Mouse (Mus musculus) 3134 (cell line): ENCODE measurements around the gene Wwox.
A peak's percentile ranks its signal among the peaks of the same experiment; 100 is the strongest.

ENCODE experiments used
- DNase-seq: peaks from one replicate; pipeline ENCODE4 v3.0.0-alpha.2; 2011; ENCODE audit warnings: low spot score; ENCODE audit not compliant: insufficient read length; ENCODE audit errors: extremely low read depth

The Wwox gene

DNA sequence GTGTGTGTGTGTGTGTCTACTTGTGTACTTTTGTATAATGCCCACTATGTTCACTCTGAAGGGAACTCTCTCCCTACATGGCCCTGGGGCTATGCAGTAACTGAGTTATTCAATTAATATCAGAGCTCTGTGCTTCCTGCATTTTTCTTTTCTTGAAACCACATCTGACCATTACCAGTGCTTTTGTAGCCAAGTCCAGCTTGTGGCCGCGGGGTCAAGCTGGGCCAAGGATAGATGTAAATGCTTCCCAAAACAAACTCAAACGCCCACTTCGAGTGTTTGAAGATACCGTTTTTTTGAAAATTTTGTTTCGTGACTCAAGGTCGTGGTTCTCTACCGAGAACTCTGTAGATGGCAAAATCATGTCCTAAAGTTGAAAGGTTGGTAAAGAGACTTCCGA is 337.2 kb downstream of the Wwox start:
- DNase-seq, result peak; percentile 43

DNA sequence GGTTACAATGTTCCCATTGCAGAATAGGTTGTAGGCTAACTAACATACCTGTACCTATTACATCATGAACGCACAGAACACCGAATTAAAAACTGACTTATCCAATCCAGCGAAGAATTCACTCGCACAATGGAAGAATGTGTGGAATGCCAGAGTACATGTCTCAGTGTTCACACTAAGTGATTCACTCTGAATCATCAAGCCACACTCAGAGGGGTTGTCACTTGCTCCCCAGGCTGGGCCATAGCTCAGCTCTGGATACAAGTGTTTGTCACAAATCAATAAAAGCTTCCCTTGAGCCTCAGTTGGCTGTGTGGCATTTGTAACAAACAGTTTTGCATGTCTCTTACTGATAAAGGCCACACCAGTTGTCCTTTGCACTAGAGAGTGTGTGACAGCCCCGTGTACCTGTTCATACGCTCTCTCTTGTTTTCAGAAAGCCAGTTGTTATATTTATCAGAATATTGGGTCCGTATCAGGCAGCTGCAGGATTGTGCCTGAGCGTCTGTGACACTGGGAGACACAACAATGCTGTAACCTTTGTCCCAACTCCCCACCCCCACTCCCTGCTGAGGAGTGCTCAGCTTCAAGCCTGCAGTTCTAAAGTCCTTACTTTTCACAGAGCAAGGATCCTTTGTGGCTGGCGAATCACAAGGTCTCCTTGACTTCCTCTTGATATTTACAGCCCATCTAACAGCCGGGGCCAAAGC is 338.0 kb downstream of the Wwox start:
- DNase-seq, result peak; percentile 43

DNA sequence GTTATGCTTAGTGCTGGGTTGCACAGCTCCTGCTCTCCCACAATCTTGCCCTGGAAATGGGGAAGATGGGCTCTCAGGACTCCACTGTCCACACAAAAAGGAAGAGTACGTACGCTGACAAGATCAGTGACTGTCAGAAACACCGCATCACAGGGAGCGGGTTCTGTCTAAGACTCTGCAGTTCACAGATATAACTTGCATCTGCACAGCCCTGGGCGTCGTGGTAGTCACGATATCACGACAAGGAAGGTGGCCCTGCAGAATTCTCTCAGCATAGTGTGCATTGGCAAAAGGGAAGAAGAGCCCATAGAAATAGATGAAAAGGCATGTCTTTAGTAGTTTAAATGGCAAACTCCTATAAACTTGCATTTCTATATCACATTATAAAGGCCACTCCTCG is 339.5 kb downstream of the Wwox start:
- no peak for DNase-seq

DNA sequence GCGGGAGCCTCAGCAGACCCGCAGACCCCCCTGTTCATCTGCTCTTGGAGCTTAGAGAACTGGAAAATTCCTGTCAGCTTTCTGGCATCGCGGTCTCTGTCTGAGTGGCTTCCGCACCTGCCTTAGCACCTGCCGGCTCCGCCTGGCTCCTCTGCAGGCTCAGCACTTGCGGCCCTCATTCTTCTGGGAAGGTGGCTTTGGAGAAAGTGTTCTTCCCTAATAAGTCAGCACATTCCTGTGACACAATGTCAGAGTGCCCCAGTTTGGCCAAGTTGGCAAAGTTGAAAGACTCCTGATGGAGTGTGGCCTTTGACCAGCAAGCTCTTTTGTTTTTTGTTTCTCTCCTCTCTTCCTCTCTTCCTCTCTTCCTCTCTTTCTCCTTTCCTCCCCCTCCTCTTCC is 343.9 kb downstream of the Wwox start:
- DNase-seq, result no peak

DNA sequence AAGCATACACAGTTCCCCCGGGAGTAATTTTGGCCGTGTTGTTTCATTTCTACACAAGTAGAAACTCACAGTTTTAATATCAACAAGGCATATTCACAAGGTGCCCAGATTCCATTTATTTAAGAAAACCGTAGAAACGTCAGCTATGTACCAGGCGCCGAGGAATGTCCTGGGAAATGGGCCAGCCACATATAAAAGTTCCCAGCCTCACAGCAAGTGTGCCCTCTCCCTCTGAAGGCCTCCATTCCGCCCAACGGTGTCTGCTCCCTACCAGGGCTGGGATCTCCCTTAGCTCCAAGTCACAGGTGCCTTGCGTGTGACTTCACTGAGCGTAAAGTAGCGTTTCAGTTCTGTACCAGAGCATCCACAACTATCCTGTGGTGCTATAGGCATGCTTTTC is 346.4 kb downstream of the Wwox start:
- DNase-seq, result no peak

DNA sequence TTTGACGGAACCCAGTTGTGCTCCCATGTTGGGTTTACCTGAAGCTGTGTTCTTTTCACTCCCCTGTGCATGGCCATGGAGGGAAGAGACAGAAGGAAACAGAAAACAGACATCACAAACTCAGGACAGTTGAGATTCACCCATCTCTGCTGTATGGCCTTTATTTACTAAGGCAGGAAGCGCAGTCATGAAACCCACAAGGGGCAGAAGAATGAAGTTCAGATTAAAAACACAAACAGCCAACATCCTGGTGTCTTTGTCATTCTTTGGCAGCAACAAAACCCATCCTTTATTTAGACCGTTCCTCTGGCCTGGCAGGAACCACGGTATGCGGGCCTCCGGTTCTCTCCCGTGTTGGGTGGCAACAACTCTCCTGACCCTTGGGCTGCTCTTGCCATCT is 350.2 kb downstream of the Wwox start:
- no peak for DNase-seq

DNA sequence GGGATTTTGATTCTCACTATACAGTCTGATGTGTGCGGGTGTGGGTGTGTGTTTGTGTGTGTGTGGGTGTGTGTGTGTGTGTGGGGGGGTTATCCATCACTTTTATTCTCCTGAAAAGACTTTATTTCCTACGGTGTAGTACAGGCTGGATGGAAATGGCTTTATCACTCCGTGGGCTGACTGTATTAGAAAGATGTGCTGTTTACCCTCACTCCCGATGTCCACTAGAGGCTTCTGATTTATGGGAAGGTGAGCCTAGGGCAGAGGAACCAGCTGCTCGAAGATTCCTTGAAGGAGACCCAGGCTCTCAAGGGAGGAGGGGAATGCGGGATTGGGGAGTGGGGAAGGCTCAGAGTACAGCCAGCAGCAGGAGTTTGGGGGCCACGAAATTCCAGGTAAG is 351.3 kb downstream of the Wwox start:
- no peak for DNase-seq

DNA sequence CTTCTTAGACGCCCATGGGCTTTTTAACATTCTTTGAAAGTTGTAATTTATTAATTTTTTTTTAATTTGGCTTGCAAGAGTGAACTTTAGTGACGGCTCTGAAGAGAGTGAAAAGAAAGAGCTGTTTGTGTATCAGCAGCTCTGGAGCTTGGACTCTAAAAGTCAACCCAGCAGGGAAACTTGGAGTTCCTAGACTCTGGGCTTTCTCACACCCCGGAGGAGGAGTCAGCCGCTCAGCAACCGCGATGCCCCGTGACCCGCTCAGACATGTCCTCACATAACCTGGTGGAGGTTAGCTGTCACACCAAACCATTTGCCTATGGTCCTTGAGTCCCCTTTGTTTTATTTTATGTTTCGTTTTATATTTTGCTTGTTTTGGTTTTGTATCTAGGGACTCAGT is 354.2 kb downstream of the Wwox start:
- DNase-seq, result no peak

DNA sequence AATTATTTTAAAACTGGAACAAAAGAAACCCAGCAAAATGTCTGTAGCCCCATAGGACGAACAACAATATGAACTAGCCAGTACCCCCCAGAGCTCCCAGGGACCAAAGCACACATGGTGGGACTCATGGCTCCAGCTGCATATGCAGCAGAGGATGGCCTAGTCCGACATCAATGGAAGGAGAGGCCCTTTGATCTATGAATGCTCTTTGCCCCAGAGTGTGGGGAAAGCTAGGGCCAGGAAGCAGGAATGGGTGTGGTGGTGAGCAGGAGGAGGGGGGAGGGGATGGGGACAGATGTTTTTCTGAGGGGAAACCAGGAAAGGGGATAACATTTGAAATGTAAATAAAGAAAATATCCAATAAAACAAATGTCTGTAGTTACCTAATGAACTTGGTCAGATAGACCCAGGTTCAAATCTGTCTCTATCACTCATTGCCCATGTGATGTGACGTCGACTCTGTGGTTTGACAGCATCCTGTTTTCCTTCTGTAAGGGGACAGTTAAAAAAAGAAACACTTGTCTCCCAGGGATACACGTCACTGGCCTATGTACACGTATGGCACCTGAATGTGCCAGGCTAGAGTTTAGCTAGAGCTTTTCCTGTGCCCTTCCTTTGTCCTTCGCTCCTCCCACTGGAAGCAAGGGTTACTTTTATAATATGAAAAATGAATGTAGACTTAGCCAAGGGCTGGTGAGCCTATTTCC is 362.1 kb downstream of the Wwox start:
- no peak for DNase-seq

DNA sequence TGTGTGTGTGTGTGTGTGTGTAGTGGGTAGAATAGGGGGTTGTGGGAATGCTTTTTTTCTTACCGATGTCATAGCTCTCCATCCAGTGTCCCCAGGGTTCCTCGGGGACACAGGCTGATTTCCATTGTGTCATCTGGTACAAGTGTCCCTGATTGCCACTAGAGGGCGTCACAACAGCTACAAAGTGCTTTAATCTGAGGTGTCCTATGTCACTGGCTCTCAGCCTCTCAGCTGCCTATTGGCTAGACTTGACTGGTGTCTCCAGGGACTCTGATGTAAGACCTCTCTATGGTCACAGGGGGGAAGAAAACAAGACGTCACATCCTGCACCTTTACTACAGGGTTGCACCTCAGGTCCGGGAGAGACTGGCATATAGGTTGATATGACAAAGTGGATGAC is 363.7 kb downstream of the Wwox start:
- DNase-seq, result no peak

DNA sequence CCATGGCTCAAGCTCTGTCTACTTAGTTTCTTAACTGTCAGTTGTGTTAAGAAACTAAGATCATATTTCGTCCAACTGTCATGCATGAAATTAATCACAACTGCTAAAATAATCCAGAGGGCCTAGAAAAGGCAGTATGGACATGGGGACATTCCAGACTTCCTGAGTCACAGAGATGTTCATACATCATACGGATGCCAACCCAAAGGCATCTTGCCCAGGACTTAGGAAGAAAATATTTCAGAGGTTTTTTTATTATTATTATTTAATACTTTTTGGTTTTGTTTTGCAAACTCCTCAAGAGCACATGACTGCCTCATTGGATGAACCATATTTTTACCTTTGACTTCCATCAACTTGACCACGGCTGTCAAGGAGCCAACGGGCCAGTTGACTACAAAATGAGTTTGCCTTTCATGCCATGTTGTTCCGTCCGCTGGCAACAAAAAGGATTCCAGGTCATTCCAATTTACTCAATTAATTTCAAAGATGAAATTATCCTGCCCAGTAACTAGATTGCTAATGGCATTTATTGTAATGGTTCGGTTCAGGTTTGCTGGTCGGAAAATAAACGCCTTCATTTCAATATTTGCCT is 367.5 kb downstream of the Wwox start:
- peak; percentile 37 for DNase-seq

DNA sequence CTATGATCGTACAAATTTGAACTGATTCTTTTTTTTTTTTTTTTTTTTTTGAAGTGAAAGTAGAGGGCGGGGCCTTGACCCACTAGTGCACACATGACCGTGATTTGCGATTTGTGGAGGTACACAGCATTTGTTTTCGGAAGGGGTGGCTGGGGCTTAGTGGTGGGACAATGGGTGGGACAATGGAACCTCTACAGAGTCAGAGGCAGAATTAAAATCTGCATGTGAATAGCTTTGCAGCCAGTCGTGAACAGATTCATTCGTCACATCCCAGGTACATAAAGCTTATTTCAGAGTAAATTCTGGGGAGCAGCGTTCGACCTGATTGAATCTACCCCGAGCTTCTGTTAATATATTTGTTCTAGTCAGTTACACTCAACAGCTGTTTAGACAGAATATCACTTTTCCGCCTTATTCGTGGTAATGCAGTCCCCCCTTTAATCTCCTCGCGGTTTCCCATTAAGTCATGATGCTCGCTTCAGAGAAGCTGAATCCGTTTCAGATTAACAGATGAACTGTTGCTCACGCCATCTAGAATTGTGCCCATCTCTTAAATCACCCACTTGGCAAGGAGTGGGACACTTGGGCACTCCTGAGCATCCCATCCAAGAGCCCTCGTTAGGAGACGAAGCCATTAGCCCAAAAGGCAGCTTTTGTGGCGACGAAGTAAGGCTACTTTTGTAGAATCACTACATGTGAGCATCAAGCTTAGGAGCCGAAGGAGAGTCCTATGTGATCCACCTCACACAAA is 368.4 kb downstream of the Wwox start:
- DNase-seq, result no peak

DNA sequence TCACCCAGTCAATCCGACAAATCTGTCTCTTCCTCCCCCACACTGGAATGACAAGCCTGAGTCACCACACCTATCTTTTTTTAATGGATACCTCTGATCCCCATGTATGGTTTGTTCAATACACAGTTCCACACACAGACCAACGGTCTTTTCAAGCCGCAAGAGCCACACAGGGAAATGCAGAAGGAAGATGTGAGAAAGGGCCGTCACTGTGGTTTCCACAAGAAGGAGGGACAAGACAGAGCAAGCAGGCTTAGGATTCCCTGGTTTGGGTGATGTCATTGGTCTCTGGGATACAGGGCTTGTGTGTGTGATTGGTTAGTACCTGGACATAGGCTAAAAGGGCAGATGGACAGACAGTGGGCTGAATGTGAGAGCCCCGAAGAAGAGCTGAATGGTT is 371.0 kb downstream of the Wwox start:
- DNase-seq, result no peak

DNA sequence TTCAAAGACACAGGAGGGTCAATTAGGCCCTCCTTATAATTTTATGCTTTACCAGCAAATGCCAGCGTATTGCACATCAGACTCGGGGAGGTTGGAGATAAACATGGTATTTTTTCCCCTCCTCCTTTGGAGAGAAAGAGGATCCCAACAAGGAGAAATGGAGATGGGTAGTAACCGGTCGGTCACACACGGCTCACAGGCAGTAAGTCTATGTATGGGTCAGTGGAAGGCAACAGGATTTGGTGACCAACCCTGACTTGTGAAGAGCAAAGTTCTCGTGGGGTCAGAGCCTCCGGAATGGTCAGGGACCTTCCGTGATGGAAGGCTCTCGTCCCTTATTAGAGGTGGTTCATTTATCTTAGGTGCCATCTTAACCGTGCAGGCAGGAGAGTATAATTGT is 374.4 kb downstream of the Wwox start:
- DNase-seq, result no peak

DNA sequence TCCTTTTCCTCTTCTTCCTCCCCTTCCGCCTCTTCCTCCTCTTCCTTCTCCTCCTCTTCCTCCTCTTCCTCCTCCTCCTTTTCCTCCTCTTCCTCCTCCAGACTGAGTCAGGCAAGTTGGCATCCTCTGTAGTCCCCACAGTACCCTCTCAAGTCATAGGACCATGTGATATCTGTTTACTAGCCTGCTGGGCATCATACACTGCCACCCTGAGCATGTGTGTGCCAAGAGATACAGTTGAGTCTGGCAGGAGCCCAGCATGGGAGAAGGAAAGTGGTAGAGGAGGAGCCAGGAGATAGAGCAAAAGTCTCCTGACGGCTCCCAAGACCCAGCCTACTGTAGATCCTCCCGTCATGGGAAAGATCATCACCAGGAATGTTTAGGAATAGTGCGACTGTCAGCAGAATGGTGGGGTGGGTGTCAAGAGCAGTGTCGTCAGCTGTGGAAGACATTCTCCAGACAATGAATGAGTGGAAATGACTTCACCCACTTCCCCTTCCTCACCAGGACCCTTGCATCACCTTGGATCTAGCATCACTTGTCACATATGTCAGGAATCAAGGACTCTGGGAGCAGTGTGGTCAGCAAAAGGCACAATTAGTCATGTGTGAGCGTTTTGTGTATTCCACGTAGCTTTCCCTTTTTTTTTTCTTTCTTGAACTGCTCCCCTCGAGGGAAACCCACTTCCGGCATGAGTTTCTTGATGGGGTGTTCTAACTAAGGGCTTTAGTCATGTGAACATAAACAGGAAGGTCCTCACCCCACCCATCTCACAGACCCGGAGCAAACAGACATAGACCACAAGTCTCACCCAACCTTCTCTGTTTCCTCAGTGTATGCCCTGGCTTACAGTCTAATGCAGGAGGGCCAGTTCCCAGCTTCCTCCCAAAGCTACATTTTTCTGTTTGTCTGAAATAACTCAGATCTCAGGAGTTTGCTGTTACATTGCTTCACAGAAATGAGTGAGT is 375.6 kb downstream of the Wwox start:
- DNase-seq, result peak; percentile 33

DNA sequence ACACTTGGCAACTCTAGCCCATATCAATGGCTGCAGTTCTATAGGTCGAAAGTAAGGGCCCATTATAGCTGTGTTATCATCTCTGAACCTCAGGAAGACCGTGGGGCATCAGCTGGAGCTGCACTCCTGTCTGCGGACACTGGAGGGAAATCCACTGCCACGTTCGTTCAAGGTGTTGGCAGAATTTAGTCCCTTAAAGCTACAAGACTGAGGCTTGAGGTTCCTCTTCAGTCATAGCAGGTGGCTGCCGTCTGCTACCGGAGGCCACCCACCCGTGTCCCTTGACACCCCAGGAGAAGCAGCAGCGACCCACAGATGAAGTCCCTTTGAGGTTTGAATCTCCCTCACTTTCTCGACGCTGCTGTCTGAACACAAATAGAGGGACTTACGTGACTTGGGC is 376.9 kb downstream of the Wwox start:
- DNase-seq, result no peak

DNA sequence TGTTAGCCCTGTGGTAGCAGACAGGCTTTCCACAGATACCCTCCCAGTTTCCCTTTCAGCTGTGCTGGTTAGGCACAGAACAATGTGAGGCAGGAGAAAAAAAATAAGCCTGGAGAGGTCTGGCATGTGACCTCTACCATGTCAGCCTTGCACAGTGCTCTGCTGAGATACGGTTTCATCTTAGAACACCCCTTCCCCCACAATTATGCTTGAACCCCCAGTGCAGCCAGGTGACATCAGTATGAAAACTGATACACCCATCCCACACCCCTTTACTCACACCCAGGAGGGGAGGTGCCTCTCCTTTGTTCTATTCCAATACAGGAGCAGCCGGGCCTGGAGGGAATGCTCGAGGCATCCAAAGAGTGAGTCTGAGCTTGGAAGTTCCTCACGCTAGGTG is 377.5 kb downstream of the Wwox start:
- DNase-seq, result no peak

DNA sequence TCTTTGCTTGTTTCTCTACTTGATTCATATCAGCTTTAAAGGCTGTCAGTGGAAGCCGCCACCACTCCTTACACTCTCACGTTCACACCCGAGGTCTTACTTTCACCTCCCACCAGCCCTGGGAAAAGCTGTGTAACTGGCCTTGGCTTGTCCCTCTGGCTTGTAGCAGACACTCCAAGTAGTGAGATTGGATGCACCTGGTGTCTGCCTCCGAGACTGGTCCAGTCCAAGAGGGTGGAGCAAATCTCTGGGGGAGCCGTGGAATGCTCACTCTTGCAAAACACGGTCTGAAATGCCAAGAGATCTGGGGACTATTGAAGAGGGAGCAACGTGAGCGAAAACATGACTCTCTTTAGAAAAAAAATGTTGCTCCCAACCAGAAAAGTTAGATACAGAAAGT is 382.1 kb downstream of the Wwox start:
- DNase-seq, result no peak

DNA sequence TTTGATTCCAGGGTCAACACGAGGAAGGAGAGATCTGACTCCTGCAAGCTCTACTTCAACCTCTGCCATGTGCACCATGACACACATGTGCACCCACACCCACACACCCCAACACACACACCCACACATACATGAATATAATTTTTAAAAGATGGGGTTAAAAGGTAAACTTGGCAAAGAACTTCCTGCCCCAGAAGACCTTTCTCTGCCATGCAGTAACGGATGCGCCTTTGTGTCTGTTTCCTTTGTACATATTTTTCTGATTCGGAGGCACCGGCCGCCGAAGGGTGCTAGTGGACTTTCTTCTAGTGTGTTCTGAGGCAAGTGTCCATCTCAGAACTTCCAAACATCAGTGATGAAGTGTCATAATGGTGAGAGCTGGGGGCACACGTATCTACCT is 386.0 kb downstream of the Wwox start:
- DNase-seq, result no peak

DNA sequence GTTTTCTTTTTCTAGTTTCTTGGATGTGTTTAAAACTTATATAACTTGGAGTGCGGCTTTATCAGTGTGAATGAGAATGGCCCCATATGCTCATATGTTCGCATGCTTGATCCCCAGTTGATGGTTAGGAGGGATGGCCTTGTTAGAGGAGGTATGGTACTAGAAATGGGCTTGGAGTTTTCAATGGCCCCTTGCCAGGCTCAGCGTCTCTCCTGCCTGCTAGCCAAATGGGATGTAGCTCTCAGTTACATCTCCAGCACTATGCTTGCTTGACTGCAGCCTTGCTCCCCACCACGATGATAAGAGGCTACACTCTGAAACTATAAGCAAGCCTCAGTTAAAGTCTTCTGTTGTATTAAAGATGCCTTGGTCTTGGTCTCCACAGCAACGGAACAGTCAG is 387.5 kb downstream of the Wwox start:
- DNase-seq, result no peak
